Mouse (Mus musculus) stomach, adult 2 months (tissue): ENCODE measurements around the gene Chat. TPM values are rescaled to one million over a fixed set of nuclear protein-coding genes. Genes with fewer than 3 reads are reported as not detected.

Experiments used
- polyA plus RNA-seq: library from polyadenylated mRNA; depleted of rRNA; stranded (reverse); fragments of >200 nt; gene quantifications from 2 replicates; pipeline ENCODE4 v1.2.3, GENCODE M21; 2012; rRNA removed

The Chat gene
- polyA plus RNA-seq, result 0.09 and 0.67 TPM in 2 replicates

GRCm38 (mm10) chr14:32465889-32466288 lies at the start of gene Chat:
TSS of gene Chat (minus strand) at chr14:32465989.

GRCm38 (mm10) chr14:32513336-32514032 lies 47.7 kb upstream of the Chat start, which contains the start of gene Ercc6:
TSS of gene Ercc6 (plus strand) at chr14:32513521.

GRCm38 (mm10) chr14:32464601-32465505 lies 936 bp downstream of the Chat start, which contains the start of gene Slc18a3:
TSS of gene Slc18a3 (minus strand) at chr14:32464850.

GRCm38 (mm10) chr14:32388196-32388595 lies 77.6 kb downstream of the Chat start, which contains the start of gene 1700024G13Rik:
TSS of gene 1700024G13Rik (minus strand) at chr14:32388391.

Other genes with a start within 250 kb of the Chat start
- gene Ogdhl, start 144.0 kb downstream of the Chat start, polyA plus RNA-seq, result 0.74 and 0.84 TPM in 2 replicates
- not detected in 2 replicates for gene 1700024G13Rik, start 77.6 kb downstream of the Chat start, polyA plus RNA-seq
- 1.0 and 1.8 TPM in 2 replicates for gene Slc18a3, start 1.1 kb downstream of the Chat start, polyA plus RNA-seq
- 0.37 and 0.92 TPM in 2 replicates for gene Ercc6, start 47.5 kb upstream of the Chat start, polyA plus RNA-seq
- gene Prrxl1, start 133.4 kb upstream of the Chat start, polyA plus RNA-seq, result 0.03 TPM in 1 of 2 replicates, not detected in the other
- 0.42 and 0.58 TPM in 2 replicates for gene 3425401B19Rik, start 219.3 kb upstream of the Chat start, polyA plus RNA-seq